Mouse (Mus musculus): ENCODE results near the gene Lrrc43.
A peak's percentile ranks its signal among the peaks of the same experiment; 100 is the strongest.
"Not testable (repeated sequence)": the region's sequence is repeated elsewhere in the genome, so short reads cannot be mapped to it uniquely, and the experiment has no call there.

The Lrrc43 gene

GRCm38 (mm10) chr5:123489112-123489785, at the start of gene Lrrc43, which contains the start of gene Il31:
TSS of gene Lrrc43 (plus strand) at chr5:123489305.
TSS of gene Il31 (minus strand) at chr5:123489489.
- no peak for DNase-seq

- no peak for DNase-seq
These were observed 49.8 kb upstream of the Lrrc43 start for GRCm38 (mm10) chr5:123439312-123439711.

- no peak for DNase-seq
These were observed 49.2 kb upstream of the Lrrc43 start for GRCm38 (mm10) chr5:123439941-123440340.

GRCm38 (mm10) chr5:123440664-123441063, 48.4 kb upstream of the Lrrc43 start:
- no peak for DNase-seq

GRCm38 (mm10) chr5:123442283-123442682, 46.8 kb upstream of the Lrrc43 start:
- DNase-seq, result no peak

GRCm38 (mm10) chr5:123444069-123444468, 45.0 kb upstream of the Lrrc43 start:
- peak; percentile 67 for DNase-seq

GRCm38 (mm10) chr5:123444849-123445334, 44.2 kb upstream of the Lrrc43 start:
- no peak for DNase-seq

- no peak for DNase-seq
These were observed 37.2 kb upstream of the Lrrc43 start for GRCm38 (mm10) chr5:123451886-123452285.

GRCm38 (mm10) chr5:123461420-123461819, 27.7 kb upstream of the Lrrc43 start:
- no peak for DNase-seq

GRCm38 (mm10) chr5:123464638-123465037, 24.5 kb upstream of the Lrrc43 start:
- no peak for DNase-seq

- DNase-seq, result no peak
These were observed 18.2 kb upstream of the Lrrc43 start for GRCm38 (mm10) chr5:123470784-123471400.

- DNase-seq, result no peak
These were observed 15.3 kb upstream of the Lrrc43 start for GRCm38 (mm10) chr5:123473817-123474216.

GRCm38 (mm10) chr5:123487659-123488395, 1.3 kb upstream of the Lrrc43 start:
- no peak for DNase-seq

GRCm38 (mm10) chr5:123489935-123490334, 830 bp downstream of the Lrrc43 start:
- DNase-seq, result no peak

GRCm38 (mm10) chr5:123499717-123500116, 10.6 kb downstream of the Lrrc43 start:
- DNase-seq, result peak; percentile 39

GRCm38 (mm10) chr5:123501973-123502372, 12.9 kb downstream of the Lrrc43 start:
- no peak for DNase-seq

GRCm38 (mm10) chr5:123507936-123508723, 19.0 kb downstream of the Lrrc43 start:
- peak; percentile 86 for DNase-seq

- DNase-seq, result no peak
These were observed 19.8 kb downstream of the Lrrc43 start for GRCm38 (mm10) chr5:123508921-123509320.

GRCm38 (mm10) chr5:123510160-123510559, 21.1 kb downstream of the Lrrc43 start, which contains the start of gene B3gnt4:
TSS of gene B3gnt4 (plus strand) at chr5:123510460.
- DNase-seq, result no peak

GRCm38 (mm10) chr5:123511426-123511825, 22.3 kb downstream of the Lrrc43 start:
- not testable (repeated sequence) for DNase-seq

- DNase-seq, result no peak
These were observed 23.0 kb downstream of the Lrrc43 start for GRCm38 (mm10) chr5:123512102-123512501.

GRCm38 (mm10) chr5:123514871-123515270, 25.8 kb downstream of the Lrrc43 start:
- no peak for DNase-seq

- DNase-seq, result no peak
These were observed 31.6 kb downstream of the Lrrc43 start for GRCm38 (mm10) chr5:123520666-123521065.

All from thymus, postnatal 25 days (tissue).